Mouse (Mus musculus) cerebellum, adult 9-11 months (tissue): ENCODE data around the gene Slc16a5.

Source experiments
- DNase-seq: peaks from one replicate; pipeline ENCODE4 v3.0.0; 2022

The Slc16a5 gene

DNA sequence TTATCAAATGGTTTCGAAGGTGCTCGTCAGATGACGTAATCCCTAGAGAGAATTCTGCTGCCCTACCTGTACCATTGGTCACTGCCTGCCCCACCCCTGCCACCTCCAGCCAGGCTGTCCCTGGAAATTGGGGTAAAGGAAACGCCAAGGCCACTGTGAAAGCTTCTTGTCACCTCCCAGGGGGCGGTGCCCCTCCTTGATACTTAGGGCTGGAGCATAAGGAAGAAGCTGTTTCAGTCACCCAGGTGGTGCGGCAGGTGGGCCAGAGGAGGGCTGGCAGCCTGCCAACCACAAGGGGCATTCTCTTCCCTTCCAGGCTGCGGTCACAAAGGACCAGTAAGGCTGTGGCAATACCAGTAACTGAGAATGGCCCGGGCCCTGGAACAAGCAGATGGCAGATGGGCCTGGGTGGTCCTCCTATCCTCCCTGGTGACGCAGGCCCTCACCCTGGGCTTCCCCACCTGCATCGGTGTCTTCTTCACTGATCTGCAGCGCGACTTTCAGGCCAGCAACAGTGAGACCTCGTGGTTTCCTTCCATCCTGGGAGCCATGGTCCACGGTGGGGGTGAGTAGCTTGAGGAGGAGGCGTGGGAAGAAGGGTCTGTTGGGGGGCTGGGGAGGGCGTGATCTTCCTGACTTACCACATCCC lies at the start of gene Slc16a5:
Gene Slc16a5, plus strand, starts transcription at position 232 of the 649 bp plus-strand sequence.
- peak; percentile 25 for DNase-seq

DNA sequence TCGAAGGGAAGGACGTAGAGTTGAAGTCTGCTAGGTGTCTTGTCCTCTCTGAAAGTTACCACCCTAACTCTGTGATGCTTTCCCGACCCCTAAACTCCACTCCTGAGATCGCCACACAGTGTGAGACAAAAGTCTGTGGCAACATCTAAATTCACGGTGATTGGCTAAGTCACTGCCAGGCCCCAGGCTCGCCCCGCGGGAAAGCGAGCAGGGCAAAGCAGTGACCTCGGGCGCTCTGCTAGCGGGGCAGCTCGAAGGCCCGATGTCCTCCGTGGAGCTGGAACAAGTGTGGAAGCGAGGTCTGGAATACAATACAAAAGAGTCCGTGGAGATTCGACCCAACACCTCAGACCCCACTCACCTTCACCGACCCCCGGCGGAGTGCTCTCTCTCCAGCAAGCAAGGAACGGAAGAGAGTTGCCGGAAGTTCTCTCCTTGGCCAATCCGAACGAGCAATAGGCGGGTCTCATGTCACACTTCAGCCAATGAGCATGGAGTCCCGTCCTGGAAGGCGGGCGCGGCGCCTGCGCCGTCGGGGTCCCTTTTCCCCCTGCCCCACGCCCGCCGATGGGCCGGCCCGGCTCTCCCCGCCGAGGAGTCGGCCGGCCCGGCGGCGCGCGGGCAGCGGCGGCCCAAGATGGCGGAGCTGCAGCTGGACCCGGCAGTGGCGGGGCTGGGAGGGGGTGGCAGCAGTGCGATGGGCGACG lies 42.6 kb upstream of the Slc16a5 start, which contains the start of the genes Atp5h and Kctd2:
Gene Atp5h, minus strand, starts transcription at position 432 of the 707 bp plus-strand sequence.
Gene Kctd2, plus strand, starts transcription at position 598 of the 707 bp plus-strand sequence.
- DNase-seq, result peak; percentile 97

DNA sequence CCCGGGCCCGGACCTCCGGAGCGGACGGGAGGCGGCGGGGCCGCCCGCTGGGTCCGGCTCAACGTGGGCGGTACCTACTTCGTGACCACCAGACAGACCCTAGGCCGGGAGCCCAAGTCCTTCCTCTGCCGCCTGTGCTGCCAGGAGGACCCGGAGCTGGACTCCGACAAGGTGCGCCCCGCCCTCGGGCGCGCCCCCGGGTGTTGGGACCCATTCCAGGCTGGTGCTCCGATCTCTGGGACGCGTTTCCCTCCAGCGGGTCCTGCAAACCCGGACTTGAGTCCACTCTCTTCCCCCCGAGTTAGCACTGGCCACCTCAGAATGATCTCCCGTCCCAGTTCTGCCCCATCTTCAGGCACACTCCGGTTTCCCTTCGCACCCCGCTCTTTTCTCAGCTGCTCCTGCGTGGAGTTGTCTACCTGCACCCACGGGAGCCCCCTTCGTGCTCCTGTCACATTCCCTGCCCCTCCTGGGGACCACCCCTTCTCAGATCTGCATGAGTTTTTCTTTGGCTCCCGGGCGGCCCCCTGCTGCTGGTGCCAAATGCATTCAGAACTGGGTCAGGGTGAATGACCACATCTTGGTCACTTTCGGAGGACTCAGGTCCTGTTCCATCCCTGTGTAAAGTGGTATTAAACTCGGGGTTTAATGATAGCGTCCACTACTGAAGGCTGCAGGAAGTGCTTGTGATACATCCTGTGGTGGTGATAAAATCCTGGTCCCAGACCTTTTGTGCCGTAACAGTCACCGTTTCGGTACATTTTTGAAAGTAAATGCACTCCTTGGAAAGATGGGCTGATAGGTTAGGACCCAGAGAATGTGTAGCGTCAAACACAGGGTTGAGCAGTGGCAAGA lies 41.7 kb upstream of the Slc16a5 start:
- DNase-seq, result peak; percentile 86

DNA sequence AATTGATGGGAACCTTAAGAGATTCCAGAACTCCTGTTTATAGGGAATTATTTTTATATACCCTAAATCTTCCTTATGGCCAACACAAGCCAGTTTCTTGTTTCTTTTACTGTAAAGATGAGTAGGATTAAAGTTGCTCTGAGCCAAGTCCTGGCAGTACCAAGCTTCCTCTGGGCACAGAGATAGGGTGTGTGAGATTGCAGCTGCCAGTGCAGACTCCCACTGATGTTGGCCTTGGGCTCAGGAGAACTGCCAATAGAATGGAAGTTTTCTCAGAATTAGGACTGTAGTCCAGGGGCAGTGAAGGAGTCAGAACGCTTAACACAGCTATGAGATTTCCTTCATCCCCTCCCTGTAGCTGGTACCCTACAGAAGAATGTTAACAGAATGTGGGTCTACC lies 40.9 kb upstream of the Slc16a5 start:
- DNase-seq, result no peak

DNA sequence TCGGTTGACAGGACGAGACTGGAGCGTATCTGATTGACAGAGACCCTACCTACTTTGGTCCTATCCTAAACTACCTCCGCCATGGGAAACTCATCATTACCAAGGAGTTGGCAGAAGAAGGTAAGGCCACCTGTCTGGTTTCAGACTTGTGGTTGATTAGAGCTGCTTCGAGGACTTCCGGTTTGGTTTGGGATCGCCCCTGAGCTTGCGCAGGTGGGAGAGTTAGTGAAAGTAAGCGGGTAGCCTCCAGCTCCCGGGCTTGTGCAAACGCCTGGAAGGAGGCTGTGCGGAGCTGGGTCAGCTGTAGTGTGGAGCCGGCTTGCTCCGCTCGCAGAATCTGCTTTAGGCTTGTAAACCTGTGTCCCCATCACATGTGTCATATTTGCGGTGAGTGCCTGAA lies 40.3 kb upstream of the Slc16a5 start:
- no peak for DNase-seq

DNA sequence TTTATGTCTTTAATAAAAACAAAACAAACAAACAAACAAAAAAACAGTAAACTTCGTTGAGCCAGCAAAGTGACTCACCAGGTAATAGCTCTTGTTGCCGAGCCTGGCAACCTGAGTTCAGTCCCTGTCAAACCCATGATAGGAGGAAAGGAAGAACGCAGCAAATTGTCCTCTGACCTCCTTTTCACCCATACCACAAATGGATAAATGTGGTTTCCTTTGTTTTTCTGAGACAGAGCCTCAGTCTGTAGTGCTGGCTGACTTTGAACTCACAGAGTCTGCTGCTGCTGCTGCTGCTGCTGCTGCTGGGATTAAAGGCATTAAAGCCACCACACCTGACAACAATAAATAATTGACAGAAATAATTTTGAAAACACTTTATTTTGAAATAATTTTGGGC lies 39.2 kb upstream of the Slc16a5 start:
- no peak for DNase-seq

DNA sequence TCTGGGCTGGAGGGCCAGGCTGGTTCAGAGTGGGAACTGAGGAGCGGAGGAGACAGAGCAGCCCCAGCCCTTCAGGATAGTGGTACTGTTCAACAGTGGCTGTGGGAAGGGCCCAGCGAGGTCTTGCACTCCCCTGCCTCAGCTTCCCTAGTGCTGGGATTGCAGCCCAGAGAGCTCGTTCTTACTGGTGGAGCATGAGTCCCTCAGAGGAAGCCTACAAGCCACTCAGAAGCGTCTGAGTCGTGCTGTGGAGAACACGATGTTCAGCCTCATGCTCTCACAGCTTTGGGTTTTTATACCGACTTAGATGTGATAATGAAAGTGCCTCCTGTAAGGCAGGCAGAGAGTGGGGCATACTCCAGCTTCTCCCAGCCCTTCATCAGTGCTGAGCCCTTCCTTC lies 37.6 kb upstream of the Slc16a5 start:
- no peak for DNase-seq

DNA sequence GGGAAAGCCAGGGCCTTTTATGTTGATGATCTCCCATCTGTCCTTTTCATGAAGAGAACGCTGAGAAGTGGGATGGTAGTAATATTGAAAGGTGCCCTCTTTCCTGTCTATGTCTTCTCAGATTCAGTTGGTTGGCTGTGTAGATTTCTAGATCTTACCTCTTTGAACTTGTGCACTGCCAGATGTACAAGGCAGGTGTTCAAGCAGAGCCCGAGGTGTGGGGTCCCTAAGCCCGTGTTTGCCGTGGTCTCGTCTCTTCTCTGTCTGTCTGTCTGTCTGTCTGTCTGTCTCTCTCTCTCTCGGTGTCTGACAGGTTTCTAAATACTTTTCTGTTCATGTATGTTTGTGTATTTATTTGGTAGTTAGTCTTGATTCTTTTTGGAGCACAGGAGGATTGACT lies 36.6 kb upstream of the Slc16a5 start:
- no peak for DNase-seq

DNA sequence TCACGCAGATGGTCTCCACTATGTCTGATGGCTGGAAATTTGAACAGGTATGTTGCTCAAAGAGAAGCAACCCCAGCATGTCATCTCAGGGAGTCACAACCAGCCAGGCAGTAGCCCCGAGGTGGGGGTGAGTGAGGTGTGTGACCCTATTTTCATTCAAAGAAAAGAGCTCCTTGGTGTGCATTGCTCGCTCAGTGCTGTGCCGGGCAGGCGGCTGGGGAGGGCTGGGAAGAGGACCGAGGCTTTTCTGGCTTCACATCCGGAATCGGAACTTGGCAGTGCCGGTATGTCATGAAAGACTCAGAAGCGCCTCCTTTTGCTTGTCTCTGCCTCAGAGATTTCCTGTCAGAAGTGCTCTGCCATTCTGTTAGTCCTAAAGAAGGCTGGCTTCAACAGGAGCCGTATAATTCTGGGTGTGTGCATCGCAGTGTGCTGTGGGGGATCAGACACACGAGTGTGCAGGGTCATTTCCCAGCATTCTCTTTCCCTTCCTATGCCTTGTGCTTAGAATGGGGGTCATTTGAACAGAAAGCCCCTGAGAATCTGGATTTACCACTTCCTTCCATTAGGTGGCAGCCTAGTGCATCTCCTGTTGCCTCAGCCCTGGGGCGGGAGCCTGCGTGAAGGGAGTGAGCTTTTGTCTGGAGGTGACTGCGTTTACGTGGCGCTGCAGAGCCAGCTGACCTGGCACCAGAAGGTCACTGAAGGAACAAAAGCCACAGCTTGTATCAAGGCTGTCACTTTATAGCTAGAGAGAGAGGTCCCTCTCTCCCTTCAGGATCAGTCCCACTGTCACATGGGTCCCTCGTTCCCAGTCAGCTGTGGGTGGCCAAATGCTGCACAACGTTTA lies 34.6 kb upstream of the Slc16a5 start:
- peak; percentile 83 for DNase-seq

DNA sequence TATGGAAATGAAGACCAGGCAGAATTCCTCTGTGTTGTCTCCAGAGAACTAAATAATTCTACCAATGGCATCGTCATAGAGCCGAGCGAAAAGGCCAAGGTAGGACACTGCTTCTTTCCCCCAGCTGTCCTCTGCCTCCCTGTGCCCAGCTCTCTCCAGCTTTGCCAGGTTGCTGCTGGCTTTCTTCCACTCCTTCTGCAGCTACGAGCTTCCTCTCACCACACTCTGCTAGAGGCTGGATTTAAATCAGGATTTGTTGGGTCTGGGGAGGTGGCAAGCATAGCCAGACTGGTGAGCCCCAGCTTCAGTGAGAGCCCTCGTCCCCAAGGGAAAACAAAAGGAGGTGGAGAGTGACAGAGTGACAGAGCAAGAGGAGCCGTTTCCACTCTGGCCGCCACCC lies 33.0 kb upstream of the Slc16a5 start:
- DNase-seq, result peak; percentile 64

DNA sequence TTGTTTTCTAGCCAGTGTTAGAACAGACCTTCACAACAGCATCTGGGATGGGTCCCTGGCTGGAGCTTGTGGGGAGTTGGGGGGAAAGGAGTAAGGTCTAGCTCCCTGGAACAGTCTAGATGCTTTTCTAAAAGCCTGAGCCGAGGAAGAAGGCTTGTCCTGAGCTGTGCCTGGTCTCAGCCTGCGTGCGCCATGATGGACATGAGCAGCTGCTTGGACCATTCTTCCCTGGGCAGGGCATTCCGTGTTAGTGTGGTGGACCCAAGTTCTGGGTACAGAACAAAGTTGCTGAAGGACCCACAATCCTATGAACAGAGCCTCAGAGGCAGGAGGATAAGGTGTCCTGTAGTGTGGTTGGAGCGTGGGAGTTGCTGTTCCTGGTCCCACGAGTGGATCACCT lies 31.7 kb upstream of the Slc16a5 start:
- DNase-seq, result no peak

DNA sequence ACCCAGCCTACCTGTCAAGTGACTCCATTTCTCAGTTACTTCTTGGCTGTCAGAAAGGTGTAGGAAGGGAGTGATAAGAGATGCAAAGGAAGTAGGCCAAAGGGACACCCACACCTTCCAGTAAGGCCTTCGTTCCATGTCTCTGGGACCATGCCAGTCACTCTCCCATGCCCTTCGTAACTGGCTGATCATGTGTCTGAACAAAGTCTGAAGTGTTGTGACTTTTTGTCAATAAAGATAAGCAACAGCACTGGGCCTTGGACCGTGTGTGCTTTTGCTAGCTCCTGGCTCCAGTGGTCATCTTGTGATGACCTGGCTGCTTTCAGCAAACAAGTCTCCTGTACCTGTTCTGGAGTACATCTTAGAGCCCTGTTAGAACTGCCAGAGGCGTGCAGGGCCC lies 29.5 kb upstream of the Slc16a5 start:
- DNase-seq, result peak; percentile 22

DNA sequence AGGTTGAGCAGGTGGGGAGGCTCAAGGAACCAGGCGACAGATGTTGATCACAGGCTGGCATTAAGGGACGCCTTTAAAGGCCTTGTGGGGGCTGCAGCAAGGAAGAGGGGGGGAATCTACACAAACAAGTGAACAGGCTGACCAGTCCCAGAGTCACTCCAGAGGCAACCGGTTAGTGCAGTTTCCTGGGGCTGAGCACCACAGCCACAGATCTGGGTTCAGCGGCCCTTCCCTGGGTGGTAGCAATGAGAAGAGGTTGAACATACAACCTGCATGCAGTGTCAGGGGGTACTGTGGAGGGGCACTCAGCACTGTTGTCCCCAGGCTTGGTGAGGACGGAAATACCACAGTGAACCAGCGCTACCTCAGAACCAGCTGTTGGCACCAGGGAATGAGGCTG lies 28.9 kb upstream of the Slc16a5 start:
- DNase-seq, result peak; percentile 24

DNA sequence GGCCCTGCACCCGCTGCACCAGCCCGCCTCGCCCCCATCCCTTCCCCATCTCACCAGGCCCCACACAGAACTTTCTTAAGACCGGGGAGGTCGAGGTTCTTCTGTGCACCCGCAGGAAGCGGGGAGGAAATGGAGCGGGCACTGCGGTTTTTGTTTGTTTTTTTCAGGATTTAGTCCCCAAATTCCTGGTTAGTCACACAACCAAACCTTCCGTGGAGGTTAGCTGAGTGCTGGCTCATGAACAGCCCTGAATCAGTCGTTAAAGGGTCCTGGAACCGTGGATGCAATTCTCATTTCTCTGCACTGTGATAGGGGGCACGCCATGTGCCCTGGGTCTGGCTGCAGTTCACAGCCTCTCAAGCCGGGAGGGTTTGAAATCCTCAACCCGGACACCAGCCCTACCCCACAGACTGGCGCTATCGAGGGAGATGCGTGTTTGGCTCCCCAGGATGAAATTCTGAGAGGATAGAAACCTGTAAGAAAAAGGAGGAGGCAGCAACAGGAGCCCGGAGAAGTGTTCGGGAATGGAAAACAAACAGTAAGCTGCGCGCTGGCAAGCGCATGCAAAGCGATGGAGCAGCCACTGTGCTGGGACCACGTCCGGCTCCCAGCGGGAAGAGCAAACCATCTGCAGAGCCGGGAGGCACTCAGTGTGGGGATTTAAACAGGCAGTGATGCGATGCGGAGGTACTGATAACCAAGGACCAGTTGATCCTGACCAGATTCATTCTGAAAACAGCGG lies 26.5 kb upstream of the Slc16a5 start:
- DNase-seq, result peak; percentile 82

DNA sequence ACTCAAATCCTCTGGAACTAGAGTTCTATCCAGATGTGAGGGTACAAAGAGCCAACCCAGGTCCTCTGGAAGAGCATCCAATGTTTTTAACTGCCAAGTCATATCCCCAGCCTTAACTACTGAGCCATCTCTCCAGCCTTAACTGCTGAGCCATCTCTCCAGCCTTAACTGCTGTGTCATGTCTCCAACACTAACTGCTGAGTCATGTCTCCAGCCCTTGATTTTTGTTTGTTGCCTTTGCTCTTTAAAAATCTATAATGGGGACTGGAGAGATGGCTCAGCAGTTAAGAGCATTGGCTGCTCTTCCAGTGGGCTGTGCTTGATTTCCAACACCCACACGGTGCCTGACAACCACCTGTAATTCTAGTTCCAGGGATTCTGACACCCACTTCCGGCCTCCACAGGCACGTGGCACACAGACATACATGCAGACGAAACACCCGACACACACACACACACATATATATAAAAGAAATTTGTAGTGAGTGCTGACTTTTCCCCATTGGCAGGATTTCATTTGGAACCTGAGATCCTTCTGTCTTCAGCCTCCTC lies 24.6 kb upstream of the Slc16a5 start:
- DNase-seq, result no peak

DNA sequence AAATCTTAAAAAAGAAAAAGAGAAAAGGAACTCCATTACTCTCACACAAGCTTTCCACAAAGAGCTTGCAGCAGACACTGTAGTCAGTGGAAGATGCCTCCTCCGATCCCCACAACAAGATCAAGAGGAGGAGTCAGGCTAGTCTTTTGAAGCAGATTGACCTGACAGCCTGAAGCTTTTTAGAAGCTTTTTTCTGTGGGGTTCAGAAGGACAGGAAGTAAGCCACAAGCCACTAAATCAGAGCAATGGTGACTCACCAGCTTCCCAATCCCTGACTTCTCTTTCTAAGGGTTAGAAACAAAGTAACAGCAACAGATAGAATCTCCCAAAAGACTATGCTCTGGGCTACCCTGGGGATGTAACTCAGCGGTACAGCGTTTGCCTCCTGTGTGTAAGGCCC lies 22.9 kb upstream of the Slc16a5 start:
- DNase-seq, result no peak

DNA sequence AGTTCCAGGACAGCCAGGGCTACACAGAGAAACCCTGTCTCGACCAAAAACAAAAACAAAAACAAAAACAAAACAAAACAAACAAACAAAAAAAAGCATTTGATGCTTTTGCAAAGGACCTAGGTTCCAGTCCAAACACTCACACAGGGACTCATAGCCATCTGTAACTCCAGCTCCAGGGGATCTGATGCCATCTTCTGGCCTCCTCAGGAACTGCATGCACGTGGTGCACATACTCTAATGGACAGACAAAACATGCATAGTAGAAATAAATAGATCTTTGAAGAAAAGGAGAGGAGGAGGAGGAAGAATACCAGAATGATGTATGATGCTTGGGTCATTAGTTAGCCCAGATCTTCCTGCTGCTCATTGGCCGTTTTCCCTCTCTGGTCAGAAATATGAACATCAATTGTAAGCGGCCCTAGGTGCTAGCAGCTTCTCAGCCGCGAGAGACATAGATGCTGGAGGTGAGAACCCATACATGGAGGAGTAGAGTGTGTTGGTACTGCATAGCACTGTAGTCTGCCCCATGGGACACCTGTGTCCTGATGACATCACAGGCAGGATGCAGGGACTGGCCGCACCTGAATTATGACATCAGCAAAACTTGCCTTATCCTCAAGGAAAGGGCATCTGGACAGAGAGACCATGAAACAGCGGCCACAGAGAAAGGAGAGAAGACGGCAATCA lies 22.2 kb upstream of the Slc16a5 start, which contains the start of gene Trim80:
Gene Trim80, plus strand, starts transcription at position 640 of the 690 bp plus-strand sequence.
- no peak for DNase-seq

DNA sequence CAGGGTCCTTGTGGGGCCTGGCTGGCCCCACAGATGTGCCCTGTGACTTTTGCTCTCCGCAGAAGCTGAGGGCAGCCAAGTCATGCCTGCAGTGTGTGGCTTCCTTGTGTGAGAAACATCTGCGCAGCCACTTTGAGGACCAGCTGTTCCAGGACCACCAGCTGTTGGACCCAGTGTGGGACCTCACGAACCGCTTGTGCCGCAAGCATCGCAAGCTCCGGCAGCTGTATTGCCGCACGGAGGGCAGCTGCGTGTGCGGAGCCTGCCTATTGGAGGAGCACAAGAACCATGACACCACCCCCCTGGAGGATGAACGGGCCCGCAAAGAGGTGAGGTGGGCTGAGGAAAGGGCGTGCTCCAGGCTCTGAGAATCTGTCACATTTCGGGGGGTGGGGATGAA lies 20.9 kb upstream of the Slc16a5 start:
- DNase-seq, result no peak

DNA sequence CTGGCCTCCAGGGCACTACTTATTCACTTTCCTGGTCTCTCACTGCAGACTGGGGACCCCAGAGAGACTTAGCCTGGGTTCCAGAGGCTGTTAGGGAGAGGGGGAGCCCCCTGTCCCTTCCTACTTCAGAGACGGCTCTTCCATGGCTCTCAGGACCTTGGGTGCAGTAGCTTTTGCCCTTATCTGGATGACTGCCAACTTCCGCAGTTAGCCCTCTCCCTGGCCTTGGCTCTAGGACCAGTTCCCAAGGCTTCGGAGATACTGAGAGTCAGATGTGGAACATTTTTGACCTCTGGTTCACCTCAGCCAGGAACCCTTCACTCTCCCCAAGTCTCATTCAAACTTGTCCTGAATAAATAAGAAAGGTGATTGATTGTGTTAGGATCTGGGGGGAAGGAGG lies 15.4 kb upstream of the Slc16a5 start:
- no peak for DNase-seq

DNA sequence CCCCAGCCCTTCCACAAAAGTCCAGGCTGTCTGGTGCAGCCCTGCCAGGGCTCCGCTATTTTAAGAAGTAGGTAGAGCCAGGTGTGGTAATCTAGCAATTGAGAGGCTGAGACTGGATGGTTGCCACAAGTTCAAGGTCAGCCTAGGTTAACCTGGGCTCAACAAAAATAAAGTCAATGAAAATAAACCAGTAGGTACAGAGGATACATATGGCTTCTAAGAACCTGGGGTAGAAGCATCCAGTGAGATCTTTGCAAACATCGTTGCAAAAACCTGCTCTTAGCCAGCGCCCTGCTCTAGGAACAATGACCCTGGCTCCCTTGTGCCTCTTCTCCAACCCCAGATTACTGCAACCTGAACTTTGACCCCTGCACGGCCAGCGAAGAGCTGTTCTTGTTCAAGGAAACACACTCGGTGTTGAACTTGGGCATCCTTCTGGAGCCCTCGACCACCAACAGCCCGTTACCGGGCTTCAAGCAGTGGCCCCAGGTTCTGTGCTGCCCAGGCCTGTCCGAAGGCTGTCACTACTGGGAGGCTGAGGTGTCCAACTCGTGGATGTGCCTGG lies 14.9 kb upstream of the Slc16a5 start:
- no peak for DNase-seq

DNA sequence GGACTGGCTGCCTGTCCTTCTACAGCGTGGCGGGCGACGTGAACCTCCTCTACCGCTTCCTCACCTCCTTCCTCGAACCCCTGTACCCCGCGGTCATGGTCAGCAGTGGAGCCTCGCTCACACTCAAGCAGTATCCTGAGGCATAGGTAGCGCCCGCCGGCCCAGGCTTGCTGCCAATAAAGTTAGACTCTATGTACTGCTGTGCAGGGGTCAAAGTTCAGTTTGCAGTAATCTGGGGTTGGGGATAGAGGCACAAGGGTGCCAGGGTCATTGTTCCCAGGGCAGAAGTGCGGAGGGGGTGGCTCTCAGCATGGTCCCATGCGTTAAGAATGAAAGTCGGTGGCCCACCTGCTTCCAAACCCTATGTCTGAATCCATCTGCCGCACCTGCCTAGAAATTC lies 14.2 kb upstream of the Slc16a5 start:
- no peak for DNase-seq
